In the genomic region with DNA sequence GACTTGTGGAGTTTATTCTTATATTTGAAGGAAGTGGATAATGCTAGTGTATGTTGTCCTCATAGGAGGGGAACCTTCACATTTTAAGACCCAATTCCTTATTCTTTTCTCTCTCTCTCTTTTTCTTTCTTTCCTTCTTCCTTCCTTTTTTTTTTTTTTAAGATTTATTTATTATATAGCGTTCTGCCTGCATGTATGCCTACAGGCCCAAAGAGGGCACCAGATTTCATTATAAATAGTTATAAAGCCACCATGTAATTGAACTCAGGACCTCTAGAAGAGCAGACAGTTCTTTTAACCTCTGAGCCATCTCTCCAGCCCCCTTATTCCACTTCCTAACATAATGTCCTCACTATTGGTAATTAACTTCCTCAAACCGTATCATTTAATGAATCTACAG, we compare ENCODE assay signal across 8 mouse cellular contexts. TPM values are rescaled to one million over a fixed set of nuclear protein-coding genes. Genes with fewer than 3 reads are reported as not detected.
DNase-seq lines count a peak whose midpoint lies in the region; ATAC-seq and TF ChIP-seq lines count a peak whose summit lies in the region.

No protein-coding gene starts in this region.

- peak overlapping the region; percentile 75 for H3K9ac ChIP-seq in heart, embryonic 15.5 days
- H3K9ac ChIP-seq in forebrain, embryonic 14.5 days (ENCODE audit: low read length) = peak overlapping the region; percentile 86

- no peak for TF ChIP-seq CTCF in G1E (IDR thresholded peaks at IDR 0.05; ENCODE audit: low read depth, low read length)

- intact Hi-C loops in heart, postnatal 14 days (cut with DNase I) = no loop called here

- H3K27me3 ChIP-seq in heart, embryonic 15.5 days = no peaks in the 10 kb centered on the region
- H3K27me3 ChIP-seq in G1E (ENCODE audit: insufficient read depth, low read length) = no peaks in the 10 kb centered on the region
- H3K27me3 ChIP-seq in forebrain, embryonic 14.5 days (replicated peaks; ENCODE audit: control insufficient read depth, insufficient read depth, low read length) = no peaks in the 10 kb centered on the region

- no peak for ATAC-seq in heart, embryonic 15.5 days (replicated peaks; ENCODE audit: insufficient number of reproducible peaks, insufficient read depth, low FRiP score, low read depth)
- ATAC-seq in G1E (ENCODE audit: extremely low read depth, insufficient number of reproducible peaks, low FRiP score, poor library complexity, severe bottlenecking) = no peak
- no peak for ATAC-seq in forebrain, embryonic 14.5 days
- ATAC-seq in megakaryocyte progenitor cell, adult 5-6 weeks (replicated peaks; ENCODE audit: poor library complexity) = 0 out of 2 replicates have a peak, but pooled peaks have one; percentile 12

- H3K4me1 ChIP-seq in heart, embryonic 15.5 days (replicated peaks) = peaks cover 8% of the 10 kb centered on the region
- peaks cover 13% of the 10 kb centered on the region for H3K4me1 ChIP-seq in G1E (ENCODE audit: insufficient read depth, low read depth, low read length)
- 0 out of 2 replicates have a peak, but pooled peaks cover 2% of the 10 kb centered on the region for H3K4me1 ChIP-seq in forebrain, embryonic 14.5 days (ENCODE audit: control insufficient read depth, insufficient read depth, low read length)

- no peaks in the 10 kb centered on the region for H3K9me3 ChIP-seq in heart, embryonic 15.5 days (replicated peaks)
- no peaks in the 10 kb centered on the region for H3K9me3 ChIP-seq in G1E (replicated peaks)
- H3K9me3 ChIP-seq in forebrain, embryonic 14.5 days (replicated peaks; ENCODE audit: control insufficient read depth, low read length) = no peaks in the 10 kb centered on the region

- H3K36me3 ChIP-seq in heart, embryonic 15.5 days = peaks cover 13% of the 10 kb centered on the region
- H3K36me3 ChIP-seq in G1E (replicated peaks) = peaks cover 42% of the 10 kb centered on the region
- H3K36me3 ChIP-seq in forebrain, embryonic 14.5 days (ENCODE audit: control insufficient read depth, insufficient read depth, low read length) = peaks cover 31% of the 10 kb centered on the region

- peak overlapping the region; percentile 98 for H3K4me3 ChIP-seq in heart, embryonic 15.5 days
- peak overlapping the region; percentile 89 for H3K4me3 ChIP-seq in G1E (ENCODE audit: low read depth, low read length)
- peak overlapping the region; percentile 85 for H3K4me3 ChIP-seq in forebrain, embryonic 14.5 days (ENCODE audit: low read depth, low read length)

- H3K4me2 ChIP-seq in heart, embryonic 15.5 days = peak overlapping the region; percentile 92
- peak overlapping the region; percentile 82 for H3K4me2 ChIP-seq in forebrain, embryonic 14.5 days (ENCODE audit: low read length)

- 32% methylated on average over 2 of the region's 2 CpGs for WGBS in heart, embryonic 15.5 days
- 25% methylated on average over 2 of the region's 2 CpGs for WGBS in forebrain, embryonic 14.5 days

- H3K27ac ChIP-seq in heart, embryonic 15.5 days = peak overlapping the region; percentile 90
- peak overlapping the region; percentile 74; the same call in 1 of the 2 replicates for H3K27ac ChIP-seq in forebrain, embryonic 14.5 days (ENCODE audit: low read depth, low read length)

- no peak for DNase-seq in heart, postnatal 14 days
- DNase-seq in G1E (ENCODE audit: low spot score) = no peak
- DNase-seq in forebrain, embryonic 14.5 days (ENCODE audit: low spot score) = peak; percentile 25
- no peak for DNase-seq in layer of hippocampus, adult 18-20 months (ENCODE audit: low spot score in 2 of 2)
- no peak for DNase-seq in Muller cell, postnatal 12 days (ENCODE audit: inconsistent ontology term)
- DNase-seq in kidney, postnatal 25 days = no peak

RNA-seq across cellular contexts. Expression of gene Gpatch11, which starts 0.7 kb away (rescaled TPM):
- polyA plus RNA-seq in heart, embryonic 15.5 days (2015; fragmentation: Nextera tagmentation; extraction: Ambion mirVana) = 36.8 and 39.5 TPM in 2 replicates
- total RNA-seq in heart, postnatal 14 days (2021) = 10 to 100 TPM; 22.9 to 25.8 TPM
- total RNA-seq in G1E (2014; fragmentation: Nextera tagmentation) (21.1 and 39.9 TPM in 2 replicates), G1E (2017) (26.8 and 35.2 TPM in 2 replicates)
- 1.5 and 4.4 TPM in 2 replicates for polyA plus RNA-seq in G1E (2012)
- 38.3 and 49.0 TPM in 2 replicates for polyA plus RNA-seq in forebrain, embryonic 14.5 days (2014; fragmentation: Nextera tagmentation; extraction: Ambion mirVana)
- 16.2 and 30.3 TPM in 2 replicates for total RNA-seq in megakaryocyte progenitor cell, adult 5-6 weeks (2015)
- total RNA-seq in megakaryocyte progenitor cell, adult 5-6 weeks (2017) = 27.9 and 31.7 TPM in 2 replicates
- total RNA-seq in layer of hippocampus, adult 18-20 months (2021) = 10 to 100 TPM; 39.9 to 42.5 TPM

RNA-seq across cellular contexts. Expression of gene Heatr5b, which starts 0.9 kb away (rescaled TPM):
- polyA plus RNA-seq in heart, embryonic 15.5 days (2015; fragmentation: Nextera tagmentation; extraction: Ambion mirVana) = 21.9 and 22.2 TPM in 2 replicates
- total RNA-seq in heart, postnatal 14 days (2021) = 10 to 100 TPM; 32.5 to 36.3 TPM
- total RNA-seq in G1E (2014; fragmentation: Nextera tagmentation) (36.9 and 50.7 TPM in 2 replicates), G1E (2017) (25.1 and 27.2 TPM in 2 replicates)
- polyA plus RNA-seq in G1E (2012) = 1.8 and 2.9 TPM in 2 replicates
- 13.9 and 18.2 TPM in 2 replicates for polyA plus RNA-seq in forebrain, embryonic 14.5 days (2014; fragmentation: Nextera tagmentation; extraction: Ambion mirVana)
- total RNA-seq in megakaryocyte progenitor cell, adult 5-6 weeks (2015) = 20.9 and 26.2 TPM in 2 replicates
- 16.6 and 19.3 TPM in 2 replicates for total RNA-seq in megakaryocyte progenitor cell, adult 5-6 weeks (2017)
- 10 to 100 TPM; 50.8 TPM for total RNA-seq in layer of hippocampus, adult 18-20 months (2021)

RNA-seq across cellular contexts. Expression of gene Eif2ak2, which starts 46.3 kb away (rescaled TPM):
- 9.7 and 11.8 TPM in 2 replicates for polyA plus RNA-seq in heart, embryonic 15.5 days (2015; fragmentation: Nextera tagmentation; extraction: Ambion mirVana)
- total RNA-seq in heart, postnatal 14 days (2021) = 10 to 100 TPM in 1 of 2 experiments, 1 to 10 TPM in 1; 8.7 to 10.4 TPM
- total RNA-seq in G1E (2014; fragmentation: Nextera tagmentation) (40.1 and 40.3 TPM in 2 replicates), G1E (2017) (51.8 and 59.9 TPM in 2 replicates)
- polyA plus RNA-seq in G1E (2012) = 15.9 and 17.5 TPM in 2 replicates
- 2.4 and 2.5 TPM in 2 replicates for polyA plus RNA-seq in forebrain, embryonic 14.5 days (2014; fragmentation: Nextera tagmentation; extraction: Ambion mirVana)
- total RNA-seq in megakaryocyte progenitor cell, adult 5-6 weeks (2015) = 18.8 and 20.7 TPM in 2 replicates
- 33.0 and 45.3 TPM in 2 replicates for total RNA-seq in megakaryocyte progenitor cell, adult 5-6 weeks (2017)
- total RNA-seq in layer of hippocampus, adult 18-20 months (2021) = 1 to 10 TPM; 4.4 to 6.3 TPM
